Mouse (Mus musculus) Patski (cell line): ENCODE results near the gene Tmed6. TPM values are rescaled to one million over a fixed set of nuclear protein-coding genes. Genes with fewer than 3 reads are reported as not detected.
A peak's percentile ranks its signal among the peaks of the same experiment; 100 is the strongest.

Experiments
- ATAC-seq: fragments of 100-300 bp; one replicate; pipeline ENCODE4 v1.8.0; 2021
- CTCF ChIA-PET: fragments of 350-600 bp; sonication (Branson Sonifier 250); formaldehyde crosslinking; loops from one replicate; lab custom pipeline; 2022; ENCODE audit warnings: inconsistent platforms; lab: Charles Lee
- POLR2A ChIA-PET: fragments of 350-600 bp; sonication (Branson Sonifier 250); formaldehyde crosslinking; loops from one replicate; lab custom pipeline; 2022; ENCODE audit warnings: antibody characterized with exemption, inconsistent platforms; lab: Charles Lee
- DNase-seq: peaks from one replicate; pipeline ENCODE4 v3.0.0-alpha.2; 2011; ENCODE audit warnings: low read depth, low spot score
- H3K27me3 ChIP-seq: fragments of 371-371 bp; one replicate; pipeline ENCODE4 v1.5.1; 2021
- CTCF ChIP-seq: fragments of 100-300 bp; IDR thresholded peaks from one replicate; pipeline ENCODE4 v1.5.1; 2021
- in situ Hi-C: fragments of 300-500 bp; cut with MboI; formaldehyde crosslinking; loops from 3 replicates; pipeline ENCODE4 v1.11.1; 2018; ENCODE audit warnings: low pct_unique_long_range_greater_than_20kb, mixed read lengths
- polyA plus RNA-seq: library from polyadenylated mRNA; unstranded; gene quantifications from one replicate; pipeline ENCODE4 v1.2.3, GENCODE M21; 2021

The Tmed6 gene
- polyA plus RNA-seq, 1 experiment from 2014 or later = 0.42 TPM

GRCm38 (mm10) chr8:107073706-107074105 is 8.3 kb upstream of the Tmed6 start:
- no peak for TF ChIP-seq CTCF
- CTCF ChIA-PET = no interaction called here
- ATAC-seq (peak; percentile 41), DNase-seq (no peak)
- no peaks in the 10 kb centered on the region for H3K27me3 ChIP-seq
- in situ Hi-C loops = no loop called here
- POLR2A ChIA-PET = interaction anchor here (0.9 kb wide), 1 partner anchor 9 kb away, joined by 3 read pairs; the partner anchor contains the start of gene Tmed6

- no peak for DNase-seq
- POLR2A ChIA-PET = no interaction called here
- ATAC-seq = no peak
- no peaks in the 10 kb centered on the region for H3K27me3 ChIP-seq
- in situ Hi-C loops = no loop called here
- no peak for TF ChIP-seq CTCF
- CTCF ChIA-PET = no interaction called here
These were observed 2.8 kb downstream of the Tmed6 start for GRCm38 (mm10) chr8:107062613-107063012.

GRCm38 (mm10) chr8:107056973-107057369 is 8.5 kb downstream of the Tmed6 start:
- ChIA-PET POLR2A (interaction anchor here (0.6 to 1.5 kb wide), 3 partner anchors 13 to 122 kb away, joined by 3 to 4 read pairs (median 3); partner anchors contain the start of gene Sntb2), CTCF (no interaction called here)
- H3K27me3 ChIP-seq = no peaks in the 10 kb centered on the region
- no peak for DNase-seq
- TF ChIP-seq CTCF = no peak
- peak; percentile 37 for ATAC-seq
- in situ Hi-C loops = no loop called here

GRCm38 (mm10) chr8:107056076-107056972 is 9.1 kb downstream of the Tmed6 start, which contains the start of the genes Cog8 and Nip7:
Gene Cog8, minus strand, starts transcription at chr8:107056689.
Gene Nip7, plus strand, starts transcription at chr8:107056877.
- TF ChIP-seq CTCF = no peak
- H3K27me3 ChIP-seq = no peaks in the 10 kb centered on the region
- ATAC-seq (peak; percentile 83), DNase-seq (peak; percentile 82)
- in situ Hi-C loops = no loop called here
- CTCF ChIA-PET = interaction anchor here (1.1 kb wide), 1 partner anchor 168 kb away, joined by 4 read pairs; no protein-coding TSS in a partner anchor
- POLR2A ChIA-PET = interaction anchor here (1.3 to 1.5 kb wide), 2 partner anchors 14 to 39 kb away, joined by 4 read pairs; no protein-coding TSS in a partner anchor

- no peak for ATAC-seq
These were observed 13.4 kb downstream of the Tmed6 start for GRCm38 (mm10) chr8:107052046-107052445.

GRCm38 (mm10) chr8:107049480-107049879 is 16.0 kb downstream of the Tmed6 start:
- ATAC-seq = no peak
- ChIA-PET POLR2A (interaction anchor here (0.7 to 1.6 kb wide), 3 partner anchors 10 to 26 kb away, joined by 3 to 6 read pairs (median 4); partner anchors contain the start of gene Tmed6), CTCF (no interaction called here)
- TF ChIP-seq CTCF = no peak
- no peak for DNase-seq
- no peaks in the 10 kb centered on the region for H3K27me3 ChIP-seq
- in situ Hi-C loops = no loop called here

More at GRCm38 (mm10) chr8:107052046-107052445, 13.4 kb downstream of the Tmed6 start:
- ChIA-PET POLR2A (no interaction called here), CTCF (no interaction called here)
- DNase-seq = no peak
- H3K27me3 ChIP-seq = no peaks in the 10 kb centered on the region
- TF ChIP-seq CTCF = no peak
- in situ Hi-C loops = no loop called here

GRCm38 (mm10) chr8:107048061-107048941 is 17.1 kb downstream of the Tmed6 start, which contains the start of gene Pdf:
Gene Pdf, minus strand, starts transcription at chr8:107048614.
- ChIA-PET POLR2A (interaction anchor here (1.1 to 1.6 kb wide), 5 partner anchors 9 to 17 kb away, joined by 3 to 6 read pairs (median 4); partner anchors contain the start of gene Tmed6), CTCF (interaction anchor here (0.7 to 1.0 kb wide), 2 partner anchors 14 to 20 kb away, joined by 3 to 4 read pairs; no protein-coding TSS in a partner anchor)
- DNase-seq = no peak
- no peaks in the 10 kb centered on the region for H3K27me3 ChIP-seq
- no peak for TF ChIP-seq CTCF
- in situ Hi-C loops = no loop called here
- peak; percentile 69 for ATAC-seq

GRCm38 (mm10) chr8:107046976-107047375 is 18.5 kb downstream of the Tmed6 start:
- in situ Hi-C loops = no loop called here
- DNase-seq (no peak), ATAC-seq (no peak)
- POLR2A ChIA-PET = no interaction called here
- H3K27me3 ChIP-seq = no peaks in the 10 kb centered on the region
- CTCF ChIA-PET = interaction anchor here (1.4 kb wide), 1 partner anchor 160 kb away, joined by 4 read pairs; no protein-coding TSS in a partner anchor
- TF ChIP-seq CTCF = no peak

- ChIA-PET CTCF (interaction anchor here (1.0 to 2.0 kb wide), 6 partner anchors 9 to 158 kb away, joined by 3 to 7 read pairs (median 4); no protein-coding TSS in a partner anchor), POLR2A (interaction anchor here (1.5 kb wide), 1 partner anchor 10 kb away, joined by 4 read pairs; no protein-coding TSS in a partner anchor)
- no peak for ATAC-seq
- in situ Hi-C loops = no loop called here
- no peaks in the 10 kb centered on the region for H3K27me3 ChIP-seq
- no peak for TF ChIP-seq CTCF
- no peak for DNase-seq
These were observed 20.0 kb downstream of the Tmed6 start for GRCm38 (mm10) chr8:107045478-107045877.
